Mouse (Mus musculus) CH12.LX (cell line): Measurements from ENCODE around the gene Tmem186.

Experiments used
- CTCF ChIP-seq, 2 experiments: IDR thresholded peaks in 1 of 2; conservative IDR thresholded peaks in 1 of 2; 2 replicates each; pipeline ENCODE4 v1.5.1; 2011 to 2012; ENCODE audit warnings: low read depth in 2 of 2, low read length in 2 of 2, improper control_type of control experiment in 1 of 2, inconsistent platforms in 1 of 2, mild to moderate bottlenecking in 1 of 2, moderate library complexity in 1 of 2
- EP300 ChIP-seq: IDR thresholded peaks from 2 replicates; pipeline ENCODE4 v1.6.1; 2011; ENCODE audit warnings: low read length, improper control_type of control experiment
- NELFE ChIP-seq: IDR thresholded peaks from 2 replicates; pipeline ENCODE4 v1.6.1; 2011; ENCODE audit warnings: low read depth, low read length, improper control_type of control experiment
- NRF1 ChIP-seq: IDR thresholded peaks from 2 replicates; pipeline ENCODE4 v1.6.1; 2014; ENCODE audit warnings: low read depth, mild to moderate bottlenecking, inconsistent platforms, low read length, improper control_type of control experiment, moderate library complexity
- POLR2A ChIP-seq: IDR thresholded peaks from 2 replicates; pipeline ENCODE4 v1.6.1; 2011; ENCODE audit warnings: low read depth, mild to moderate bottlenecking, improper control_type of control experiment, low read length
- POLR2AphosphoS2 ChIP-seq: IDR thresholded peaks from 2 replicates; pipeline ENCODE4 v1.6.1; 2011; ENCODE audit warnings: low read depth, low read length, improper control_type of control experiment
- RAD21 ChIP-seq: IDR thresholded peaks from 2 replicates; pipeline ENCODE4 v1.6.1; 2011; ENCODE audit warnings: low read depth, mild to moderate bottlenecking, low read length, improper control_type of control experiment, moderate library complexity
- SIN3A ChIP-seq: IDR thresholded peaks from 2 replicates; pipeline ENCODE4 v1.6.1; 2012; ENCODE audit warnings: low read length, improper control_type of control experiment, inconsistent platforms
- USF1 ChIP-seq: IDR thresholded peaks from 2 replicates; pipeline ENCODE4 v1.6.1; 2014; ENCODE audit warnings: low read depth, mild to moderate bottlenecking, inconsistent platforms, low read length, improper control_type of control experiment
- ZC3H11A ChIP-seq: IDR thresholded peaks from 2 replicates; pipeline ENCODE4 v1.6.1; 2012; ENCODE audit warnings: low read depth, mild to moderate bottlenecking, inconsistent platforms, low read length, improper control_type of control experiment
- ZNF384 ChIP-seq: IDR thresholded peaks from 2 replicates; pipeline ENCODE4 v1.6.1; 2012; ENCODE audit warnings: low read depth, low read length, improper control_type of control experiment, inconsistent platforms

GRCm38 (mm10) chr16:8679780-8680179 is 42.3 kb upstream of the Tmem186 start:
- TF ChIP-seq ZNF384 = no peak
- TF ChIP-seq POLR2A = no peak
- TF ChIP-seq CTCF (conservative IDR thresholded peaks at IDR 0.05 in 1 of 2, IDR thresholded peaks at IDR 0.05 in 1 of 2; ENCODE audit: low read depth in 2 of 2, low read length in 2 of 2) = no peak
- TF ChIP-seq POLR2AphosphoS2 = no peak
- no peak for TF ChIP-seq NRF1
- no peak for TF ChIP-seq USF1
- TF ChIP-seq EP300 = no peak
- TF ChIP-seq ZC3H11A = no peak
- TF ChIP-seq RAD21 = no peak
- no peak for TF ChIP-seq NELFE
- no peak for TF ChIP-seq SIN3A
